Mouse (Mus musculus) common myeloid progenitor, adult 5-6 weeks (primary cell): Measurements from ENCODE around the gene Asns. TPM values are rescaled to one million over a fixed set of nuclear protein-coding genes. Genes with fewer than 3 reads are reported as not detected.
A peak's percentile ranks its signal among the peaks of the same experiment; 100 is the strongest.

Experiments
- ATAC-seq: replicated peaks from 2 replicates; pipeline ENCODE4 v1.8.0; 2016; ENCODE audit warnings: low read depth, mild to moderate bottlenecking, moderate TSS enrichment, inconsistent platforms; ENCODE audit not compliant: poor library complexity, severe bottlenecking
- total RNA-seq: library from RNA; stranded (forward); fragments of 200-1000, 187-1606 nt; gene quantifications from 2 replicates; pipeline ENCODE4 v1.2.3, GENCODE M21; 2017

Gene Asns
- total RNA-seq, 1 experiment from 2014 or later = 69.7 TPM

- ATAC-seq = no peak
Observed at GRCm38 (mm10) chr6:7689180-7689579, 3.9 kb downstream of the Asns start.

GRCm38 (mm10) chr6:7686047-7686446, 7.0 kb downstream of the Asns start:
- ATAC-seq = no peak

- ATAC-seq = no peak
Observed at GRCm38 (mm10) chr6:7676194-7676901, 16.7 kb downstream of the Asns start.

- ATAC-seq = no peak
Observed at GRCm38 (mm10) chr6:7672438-7673253, 20.4 kb downstream of the Asns start.

- 0 out of 2 replicates have a peak, but pooled peaks have one; percentile 15 for ATAC-seq
Observed at GRCm38 (mm10) chr6:7671429-7671828, 21.6 kb downstream of the Asns start.

- peak; percentile 60; the same call in 1 of the 2 replicates for ATAC-seq
Observed at GRCm38 (mm10) chr6:7670588-7670987, 22.5 kb downstream of the Asns start.

GRCm38 (mm10) chr6:7669721-7670120, 23.3 kb downstream of the Asns start:
- no peak for ATAC-seq

GRCm38 (mm10) chr6:7668332-7668731, 24.7 kb downstream of the Asns start:
- ATAC-seq = no peak

- ATAC-seq = peak; percentile 60
Observed at GRCm38 (mm10) chr6:7665902-7666301, 27.2 kb downstream of the Asns start.

GRCm38 (mm10) chr6:7661455-7661854, 31.6 kb downstream of the Asns start:
- ATAC-seq = 0 out of 2 replicates have a peak, but pooled peaks have one; percentile 25

GRCm38 (mm10) chr6:7660377-7661080, 32.5 kb downstream of the Asns start:
- ATAC-seq = peak; percentile 95

- no peak for ATAC-seq
Observed at GRCm38 (mm10) chr6:7656601-7657000, 36.5 kb downstream of the Asns start.

GRCm38 (mm10) chr6:7648458-7648857, 44.6 kb downstream of the Asns start:
- ATAC-seq = no peak

Other genes with a start within 250 kb of the Asns start
- not detected in 2 replicates for gene Tac1, start 138.4 kb downstream of the Asns start, total RNA-seq
- gene C1galt1, start 151.6 kb upstream of the Asns start, total RNA-seq = 37.0 and 40.9 TPM in 2 replicates